In genomic region chr4:104463781-104464170, GRCm38 (mm10) we compare ENCODE assay signal across 20 mouse cellular contexts.
A peak's percentile ranks its signal among the peaks of the same experiment; 100 is the strongest.
DNase-seq lines count a peak whose midpoint lies in the region; ATAC-seq and TF ChIP-seq lines count a peak whose summit lies in the region.
"Had no signal": no experiment of that assay in that cellular context is flagged by ENCODE, and none has a peak within 500 bp of the region (broad histone marks: within the 10 kb centered on the region; RNA-seq: fewer than 3 reads in every experiment).

No protein-coding gene starts in this region.

- no peak overlapping the region for H3K27ac ChIP-seq in hindbrain, embryonic 16.5 days (ENCODE audit: low read depth, low read length)
- H3K27ac ChIP-seq in hindbrain, embryonic 10.5 days: no peak overlapping the region
- H3K27ac ChIP-seq in lung, embryonic 14.5 days (ENCODE audit: low read depth): no peak overlapping the region; the same call in 1 of the 2 replicates
- H3K27ac ChIP-seq in intestine, embryonic 14.5 days (ENCODE audit: low read depth): no peak overlapping the region
- peak overlapping the region; percentile 86 for H3K27ac ChIP-seq in intestine, postnatal 0 days (ENCODE audit: low read depth, low read length)
- H3K27ac ChIP-seq: left cerebral cortex, adult 2 months; liver, embryonic 15.5 days; neural tube, embryonic 15.5 days had no signal

- no peak for DNase-seq in hindbrain, embryonic 10.5 days (ENCODE audit: low spot score)
- no peak for DNase-seq in lung, embryonic 14.5 days
- no peak for DNase-seq in lung, postnatal 14 days
- no peak for DNase-seq in intestine, embryonic 14.5 days (ENCODE audit: low spot score)
- no peak for DNase-seq in adrenal gland, adult (ENCODE audit: inconsistent age in 2 of 2, low spot score in 1 of 2)
- DNase-seq: cerebellum, adult 11 months; cerebellum, postnatal 14 days; heart, postnatal 4 days; kidney, adult 2 months; liver; lung, postnatal 36 days; right cerebral cortex, adult 18-20 months; thymus, postnatal 14 days had no signal

- H3K4me3 ChIP-seq in hindbrain, embryonic 16.5 days (ENCODE audit: low read length): no peak overlapping the region
- H3K4me3 ChIP-seq in hindbrain, embryonic 10.5 days: no peak overlapping the region
- H3K4me3 ChIP-seq in lung, embryonic 14.5 days (ENCODE audit: low read depth, low read length): no peak overlapping the region
- H3K4me3 ChIP-seq in intestine, embryonic 14.5 days (ENCODE audit: low read depth, low read length): no peak overlapping the region
- H3K4me3 ChIP-seq in intestine, postnatal 0 days (ENCODE audit: low read depth, low read length): peak overlapping the region; percentile 31
- H3K4me3 ChIP-seq: forebrain, embryonic 10.5 days; hindbrain, embryonic 15.5 days; left cerebral cortex, adult 2 months; liver, embryonic 15.5 days; neural tube, embryonic 15.5 days had no signal

- H3K9ac ChIP-seq in hindbrain, embryonic 16.5 days (ENCODE audit: low read depth, low read length): no peak overlapping the region
- no peak overlapping the region for H3K9ac ChIP-seq in lung, embryonic 14.5 days
- H3K9ac ChIP-seq in intestine, embryonic 14.5 days (ENCODE audit: low read length): no peak overlapping the region
- no peak overlapping the region for H3K9ac ChIP-seq in intestine, postnatal 0 days (ENCODE audit: low read depth, low read length)
- H3K9ac ChIP-seq: hindbrain, embryonic 15.5 days; liver, embryonic 15.5 days; neural tube, embryonic 15.5 days had no signal

- no peaks in the 10 kb centered on the region for H3K9me3 ChIP-seq in hindbrain, embryonic 16.5 days (ENCODE audit: control insufficient read depth, low read length)
- H3K9me3 ChIP-seq in hindbrain, embryonic 10.5 days: no peaks in the 10 kb centered on the region
- H3K9me3 ChIP-seq in lung, embryonic 14.5 days (ENCODE audit: low read depth, low read length): no peaks in the 10 kb centered on the region
- no peaks in the 10 kb centered on the region for H3K9me3 ChIP-seq in intestine, embryonic 14.5 days (ENCODE audit: control insufficient read depth, low read length)
- no peaks in the 10 kb centered on the region for H3K9me3 ChIP-seq in intestine, postnatal 0 days (ENCODE audit: control insufficient read depth)
- H3K9me3 ChIP-seq: forebrain, embryonic 10.5 days; hindbrain, embryonic 15.5 days; liver, embryonic 15.5 days; neural tube, embryonic 15.5 days had no signal

- WGBS in hindbrain, embryonic 16.5 days: 71% methylated on average over 7 of the region's 7 CpGs
- 86% methylated on average over 7 of the region's 7 CpGs for WGBS in hindbrain, embryonic 10.5 days
- WGBS in lung, embryonic 14.5 days: 47% methylated on average over 7 of the region's 7 CpGs
- 35% methylated on average over 7 of the region's 7 CpGs for WGBS in intestine, embryonic 14.5 days
- WGBS in intestine, postnatal 0 days: 31% methylated on average over 7 of the region's 7 CpGs

- H3K4me1 ChIP-seq in hindbrain, embryonic 16.5 days (ENCODE audit: control insufficient read depth, insufficient read depth, low read depth, low read length): no peaks in the 10 kb centered on the region; the same call in none of the 2 replicates
- peaks cover 21% of the 10 kb centered on the region for H3K4me1 ChIP-seq in hindbrain, embryonic 10.5 days (replicated peaks)
- H3K4me1 ChIP-seq in lung, embryonic 14.5 days (ENCODE audit: insufficient read depth): no peaks in the 10 kb centered on the region
- peaks cover 13% of the 10 kb centered on the region for H3K4me1 ChIP-seq in intestine, embryonic 14.5 days (replicated peaks; ENCODE audit: control insufficient read depth, insufficient read depth, low read length)
- H3K4me1 ChIP-seq in intestine, postnatal 0 days (replicated peaks; ENCODE audit: control insufficient read depth, insufficient read depth, low read length): no peaks in the 10 kb centered on the region
- H3K4me1 ChIP-seq: liver, embryonic 15.5 days had no signal

- no peak overlapping the region for H3K4me2 ChIP-seq in hindbrain, embryonic 16.5 days (ENCODE audit: low read length)
- no peak overlapping the region for H3K4me2 ChIP-seq in lung, embryonic 14.5 days
- H3K4me2 ChIP-seq in intestine, embryonic 14.5 days (ENCODE audit: low read length): no peak overlapping the region
- H3K4me2 ChIP-seq in intestine, postnatal 0 days (replicated peaks; ENCODE audit: low read depth): peak overlapping the region; percentile 63
- H3K4me2 ChIP-seq: hindbrain, embryonic 15.5 days; liver, embryonic 15.5 days; neural tube, embryonic 15.5 days had no signal

- no peaks in the 10 kb centered on the region for H3K36me3 ChIP-seq in hindbrain, embryonic 16.5 days (ENCODE audit: control insufficient read depth, insufficient read depth, low read length)
- H3K36me3 ChIP-seq in hindbrain, embryonic 10.5 days: no peaks in the 10 kb centered on the region
- H3K36me3 ChIP-seq in lung, embryonic 14.5 days (ENCODE audit: insufficient read depth): no peaks in the 10 kb centered on the region
- no peaks in the 10 kb centered on the region for H3K36me3 ChIP-seq in intestine, embryonic 14.5 days (ENCODE audit: control insufficient read depth, insufficient read depth, low read length)
- no peaks in the 10 kb centered on the region for H3K36me3 ChIP-seq in intestine, postnatal 0 days (ENCODE audit: control insufficient read depth, insufficient read depth)
- H3K36me3 ChIP-seq: forebrain, embryonic 10.5 days; hindbrain, embryonic 15.5 days; liver, embryonic 15.5 days; neural tube, embryonic 15.5 days had no signal

- 0 out of 2 replicates have a peak, but pooled peaks have one; percentile 22 for ATAC-seq in hindbrain, embryonic 16.5 days
- ATAC-seq in lung, embryonic 14.5 days (ENCODE audit: insufficient read depth): 0 out of 2 replicates have a peak, but pooled peaks have one; percentile 28
- ATAC-seq in intestine, embryonic 14.5 days (replicated peaks; ENCODE audit: low FRiP score, low TSS enrichment, low read depth): peak; percentile 43
- ATAC-seq in intestine, postnatal 0 days: peak; percentile 48

- H3K27me3 ChIP-seq in hindbrain, embryonic 16.5 days (replicated peaks; ENCODE audit: control insufficient read depth, insufficient read depth, low read length): no peaks in the 10 kb centered on the region
- H3K27me3 ChIP-seq in hindbrain, embryonic 10.5 days (ENCODE audit: insufficient read depth, poor library complexity, severe bottlenecking): no peaks in the 10 kb centered on the region
- H3K27me3 ChIP-seq in lung, embryonic 14.5 days (ENCODE audit: insufficient read depth, low read length): no peaks in the 10 kb centered on the region
- no peaks in the 10 kb centered on the region for H3K27me3 ChIP-seq in intestine, embryonic 14.5 days (replicated peaks; ENCODE audit: control insufficient read depth, insufficient read depth, low read length)
- no peaks in the 10 kb centered on the region for H3K27me3 ChIP-seq in intestine, postnatal 0 days (replicated peaks; ENCODE audit: control insufficient read depth, insufficient read depth, low read length)
- H3K27me3 ChIP-seq: hindbrain, embryonic 15.5 days; liver, embryonic 15.5 days; neural tube, embryonic 15.5 days had no signal

- TF ChIP-seq CTCF in lung, embryonic 14.5 days (IDR thresholded peaks at IDR 0.05; ENCODE audit: low read depth): no peak
- no peak for TF ChIP-seq CTCF in intestine, postnatal 0 days (IDR thresholded peaks at IDR 0.05; ENCODE audit: low read depth)
